Mouse (Mus musculus) granulocyte monocyte progenitor cell, adult 5-6 weeks (primary cell): ENCODE data around the gene Gm10697. TPM values are rescaled to one million over a fixed set of nuclear protein-coding genes. Genes with fewer than 3 reads are reported as not detected.
"Not testable (repeated sequence)": the region's sequence is repeated elsewhere in the genome, so short reads cannot be mapped to it uniquely, and the experiment has no call there.

ENCODE experiments used
- ATAC-seq: replicated peaks from 2 replicates; pipeline ENCODE4 v1.8.0; 2016; ENCODE audit warnings: mild to moderate bottlenecking, moderate TSS enrichment, inconsistent platforms; ENCODE audit not compliant: poor library complexity, severe bottlenecking
- total RNA-seq, 2 experiments: library from RNA; stranded (forward) in 1 of 2; stranded (reverse) in 1 of 2; fragments of 200-712, 200-1000 nt in 1 of 2; fragments of >200 nt in 1 of 2; fragmentation: Nextera tagmentation in 1 of 2; gene quantifications; 2 replicates each; pipeline ENCODE4 v1.2.3; 2014 to 2017

Gm10697 gene
- total RNA-seq (2014; fragmentation: Nextera tagmentation) (not detected in 2 replicates), total RNA-seq (2017) (not detected in 2 replicates)

DNA sequence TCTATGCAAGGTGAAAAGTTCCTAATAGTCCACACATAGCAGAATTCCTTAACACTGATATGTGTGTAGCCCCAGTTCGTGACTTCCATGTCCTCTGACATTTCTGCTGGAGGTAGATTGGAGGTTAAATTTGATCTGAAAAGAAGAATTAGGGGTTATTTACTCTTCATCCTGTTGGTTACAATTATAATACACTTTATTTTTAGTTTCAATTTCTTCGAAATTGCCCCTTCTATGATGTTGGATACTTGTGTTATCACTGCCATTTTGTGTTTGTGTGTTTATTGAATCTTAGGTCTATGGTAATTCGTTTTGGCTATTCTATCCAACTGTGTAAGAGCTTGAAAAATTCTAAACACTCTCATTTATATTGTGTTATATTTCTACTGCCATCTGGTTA, at the start of gene Gm10697:
Gene Gm10697 (minus strand): TSS at position 101 of the 400 bp plus-strand sequence.
- not testable (repeated sequence) for ATAC-seq

DNA sequence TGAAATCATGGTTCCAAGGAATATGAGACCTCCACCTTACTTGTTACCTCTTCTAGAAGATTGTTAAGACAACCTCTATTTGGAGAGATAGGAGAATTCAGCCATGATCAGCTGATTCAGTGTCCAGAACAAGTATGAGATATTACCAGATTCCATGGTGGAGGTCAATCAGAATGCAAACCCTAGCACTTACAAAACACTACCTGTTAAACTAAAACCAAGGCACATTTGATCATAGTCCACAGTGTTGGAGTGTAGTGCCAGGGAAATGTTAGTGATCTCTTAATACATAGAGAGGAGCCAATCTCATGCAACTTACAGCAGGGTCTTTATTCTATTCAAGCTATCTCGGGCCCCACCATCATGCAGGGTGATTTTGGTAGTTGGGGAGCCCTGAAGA, 42.6 kb upstream of the Gm10697 start:
- not testable (repeated sequence) for ATAC-seq

DNA sequence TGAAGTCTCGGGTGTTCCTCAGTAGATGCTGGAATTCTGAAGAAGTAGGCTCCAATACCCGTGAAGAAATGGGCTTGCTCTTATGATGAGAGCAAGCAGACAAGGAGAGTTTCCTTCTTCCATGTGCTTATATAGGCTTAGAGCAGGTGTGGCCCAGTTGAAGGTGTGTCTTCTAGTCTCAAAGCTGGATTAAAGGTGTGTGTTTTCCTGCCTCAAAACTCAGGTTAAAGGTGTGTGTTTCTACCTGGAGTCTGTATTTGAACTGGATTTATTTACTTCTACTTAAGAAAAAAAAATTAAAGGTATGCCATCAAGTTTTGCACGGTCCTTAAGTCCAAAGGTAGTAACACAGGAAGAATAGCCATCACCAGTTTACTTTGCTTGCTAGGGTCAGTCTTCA, 17.7 kb downstream of the Gm10697 start, which contains the start of gene Gm9125:
Gene Gm9125 (minus strand): TSS at position 101 of the 400 bp plus-strand sequence.
- not testable (repeated sequence) for ATAC-seq

DNA sequence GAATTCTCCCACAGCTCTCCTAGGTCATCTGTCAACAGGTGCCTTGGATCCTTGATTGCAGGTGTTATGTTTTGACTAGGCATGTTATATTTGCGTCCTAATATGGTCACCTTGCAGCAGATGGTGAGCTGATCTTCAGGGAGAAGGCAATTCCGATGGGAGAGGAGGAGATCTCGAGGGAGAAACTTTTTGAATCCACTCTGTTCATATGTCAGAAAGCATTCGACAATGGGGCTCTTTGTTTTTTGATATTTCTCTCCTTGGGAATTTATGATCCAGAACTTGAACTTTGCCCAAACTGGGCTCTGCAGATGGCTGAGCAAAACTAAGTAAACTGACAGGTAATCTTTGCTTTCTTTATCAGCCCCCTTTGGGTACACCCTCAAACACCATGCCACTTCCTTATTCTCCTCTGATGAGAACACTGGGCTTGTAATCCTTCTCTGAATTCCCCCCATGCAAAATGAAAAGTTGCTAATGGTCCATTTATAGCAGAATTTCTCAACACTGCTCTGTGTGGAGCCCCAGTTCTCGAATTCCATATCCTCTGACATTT, 22.8 kb downstream of the Gm10697 start:
- not testable (repeated sequence) for ATAC-seq

DNA sequence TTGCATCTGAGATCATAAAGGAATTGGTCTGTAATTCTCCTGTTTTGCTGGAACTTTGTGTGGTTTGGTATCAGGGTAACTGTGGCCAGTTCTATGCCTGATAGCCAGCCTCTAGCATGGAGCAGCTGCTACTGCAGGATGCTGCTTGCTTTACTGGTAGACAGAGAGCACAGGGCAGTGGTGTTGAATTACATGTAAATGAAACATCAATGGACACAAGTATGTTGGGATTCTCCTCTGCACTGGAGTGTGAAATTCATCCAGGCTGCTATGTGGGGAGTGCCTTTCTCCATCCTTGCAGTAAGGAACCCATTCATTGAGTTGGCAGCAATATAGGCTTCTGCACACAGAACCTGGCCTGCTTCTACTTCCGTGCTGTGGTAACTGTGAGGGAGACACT, 34.2 kb downstream of the Gm10697 start:
- ATAC-seq, result not testable (repeated sequence)

DNA sequence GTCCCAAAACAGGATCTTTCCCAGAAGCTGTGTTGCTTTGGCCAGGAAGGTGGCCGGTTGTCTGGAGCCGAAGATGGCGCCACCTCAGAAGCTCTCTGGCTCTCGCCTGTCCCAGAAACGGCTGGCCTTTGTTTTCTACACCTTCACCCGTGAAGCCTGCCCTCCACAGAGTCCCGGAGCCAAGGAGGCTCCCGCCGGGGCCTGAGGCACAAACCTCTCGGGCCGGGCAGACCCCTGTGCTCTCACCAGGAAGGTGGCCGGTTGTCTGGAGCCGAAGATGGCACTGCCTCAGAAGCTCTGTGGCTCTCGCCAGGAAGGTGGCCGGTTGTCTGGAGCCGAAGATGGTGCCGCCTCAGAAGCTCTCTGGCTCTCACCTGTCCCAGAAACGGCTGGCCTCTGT, 38.0 kb downstream of the Gm10697 start:
- ATAC-seq, result not testable (repeated sequence)

Other genes with a start within 250 kb of the Gm10697 start
- gene Tdpoz3, start 246.6 kb downstream of the Gm10697 start, total RNA-seq (2014; fragmentation: Nextera tagmentation), result not detected in 2 replicates
- gene Tdpoz3, start 246.6 kb downstream of the Gm10697 start, total RNA-seq (2017), result not detected in 2 replicates
- gene Gm9117, start 129.1 kb downstream of the Gm10697 start, total RNA-seq (2014; fragmentation: Nextera tagmentation), result not detected in 2 replicates
- gene Gm9117, start 129.1 kb downstream of the Gm10697 start, total RNA-seq (2017), result not detected in 2 replicates
- not detected in 2 replicates for gene Tdpoz5, start 111.3 kb downstream of the Gm10697 start, total RNA-seq (2014; fragmentation: Nextera tagmentation)
- gene Tdpoz5, start 111.3 kb downstream of the Gm10697 start, total RNA-seq (2017), result not detected in 2 replicates
- gene Gm9125, start 17.8 kb downstream of the Gm10697 start, total RNA-seq (2014; fragmentation: Nextera tagmentation), result not detected in 2 replicates
- gene Gm9125, start 17.8 kb downstream of the Gm10697 start, total RNA-seq (2017), result not detected in 2 replicates
- gene Gm10696, start 105.5 kb upstream of the Gm10697 start, total RNA-seq (2014; fragmentation: Nextera tagmentation), result not detected in 2 replicates
- not detected in 2 replicates for gene Gm10696, start 105.5 kb upstream of the Gm10697 start, total RNA-seq (2017)
- gene Gm5286, start 124.1 kb upstream of the Gm10697 start, total RNA-seq (2014; fragmentation: Nextera tagmentation), result not detected in 2 replicates
- not detected in 2 replicates for gene Gm5286, start 124.1 kb upstream of the Gm10697 start, total RNA-seq (2017)
- not detected in 2 replicates for gene Gm4778, start 191.4 kb upstream of the Gm10697 start, total RNA-seq (2014; fragmentation: Nextera tagmentation)
- gene Gm4778, start 191.4 kb upstream of the Gm10697 start, total RNA-seq (2017), result not detected in 2 replicates
- gene Them4, start 237.4 kb upstream of the Gm10697 start, total RNA-seq (2014; fragmentation: Nextera tagmentation), result 1.8 and 7.4 TPM in 2 replicates
- gene Them4, start 237.4 kb upstream of the Gm10697 start, total RNA-seq (2017), result 4.5 and 5.5 TPM in 2 replicates